Mouse (Mus musculus): Measurements from ENCODE around the gene Mip.

DNA sequence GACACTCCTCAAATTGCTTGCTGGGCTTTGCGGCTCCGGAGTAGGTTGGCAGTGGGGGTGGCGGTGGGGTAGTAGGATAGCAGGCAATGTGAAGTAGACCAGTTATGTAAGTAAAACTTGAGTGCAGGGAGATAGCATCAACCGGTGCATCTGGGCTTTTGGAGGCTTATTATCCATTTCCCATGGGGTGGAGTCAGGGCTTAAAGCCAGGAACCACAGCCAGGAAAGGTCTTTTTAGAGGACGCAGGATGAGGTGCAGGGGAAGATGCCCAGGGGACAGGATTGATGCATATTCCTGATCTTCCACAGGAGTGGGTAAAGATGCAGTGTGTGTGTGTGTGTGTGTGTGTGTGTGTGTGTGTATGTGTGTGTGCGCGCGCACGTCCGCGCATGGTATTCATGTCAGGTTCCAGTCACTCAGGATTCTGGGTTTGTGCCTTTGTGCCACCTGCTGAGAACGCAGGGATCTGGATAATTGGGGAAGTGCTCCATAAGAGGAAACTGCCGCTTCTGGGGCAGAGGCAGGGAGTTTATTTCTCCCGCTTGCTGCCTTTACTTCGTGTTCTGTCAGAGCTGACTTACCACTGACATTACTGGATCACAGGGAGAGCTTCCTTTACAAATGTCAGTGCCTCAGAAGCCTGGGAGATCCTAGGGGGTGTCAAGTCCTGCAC is 12.3 kb downstream of the Mip start:
- TF ChIP-seq CTCF (conservative IDR thresholded peaks at IDR 0.05 in 1 of 2, IDR thresholded peaks at IDR 0.05 in 1 of 2; ENCODE audit: low read depth in 2 of 2, low read length in 2 of 2) (no peak), EP300 (IDR thresholded peaks at IDR 0.05; ENCODE audit: low read length) (no peak), ZC3H11A (IDR thresholded peaks at IDR 0.05; ENCODE audit: low read depth, low read length) (no peak), USF1 (IDR thresholded peaks at IDR 0.05; ENCODE audit: low read depth, low read length) (no peak), TCF12 (IDR thresholded peaks at IDR 0.05; ENCODE audit: low read depth, low read length) (no peak), JUN (IDR thresholded peaks at IDR 0.05; ENCODE audit: insufficient read depth, low read depth, low read length) (no peak), CHD2 (IDR thresholded peaks at IDR 0.05; ENCODE audit: low read length) (no peak), MAZ (IDR thresholded peaks at IDR 0.05; ENCODE audit: low read depth, low read length) (no peak), MAFK (IDR thresholded peaks at IDR 0.05; ENCODE audit: insufficient replicate concordance, low read length) (no peak), POLR2A (IDR thresholded peaks at IDR 0.05; ENCODE audit: low read depth, low read length) (no peak), SIN3A (IDR thresholded peaks at IDR 0.05; ENCODE audit: low read length) (no peak), HCFC1 (IDR thresholded peaks at IDR 0.05; ENCODE audit: low read depth, low read length) (no peak), RAD21 (IDR thresholded peaks at IDR 0.05; ENCODE audit: low read depth, low read length) (no peak), UBTF (IDR thresholded peaks at IDR 0.05; ENCODE audit: low read depth, low read length) (no peak)
